Mouse (Mus musculus) limb, embryonic 13.5 days (tissue): ENCODE results near the gene Dnajb11. TPM values are rescaled to one million over a fixed set of nuclear protein-coding genes. Genes with fewer than 3 reads are reported as not detected.

Experiments
- ATAC-seq: fragments of 200-750 bp; cut with Nextera tagmentation; 2 replicates; pipeline ENCODE4 v1.8.0; 2017; ENCODE audit warnings: low read depth, moderate number of reproducible peaks, moderate TSS enrichment; ENCODE audit not compliant: low FRiP score
- H3K27ac ChIP-seq: fragments of 300-500 bp; sonication (generic); 2 replicates; pipeline ENCODE4 v1.5.1; 2015; ENCODE audit warnings: inconsistent platforms, mild to moderate bottlenecking, moderate library complexity
- H3K27me3 ChIP-seq: fragments of 300-500 bp; sonication (generic); 2 replicates; pipeline ENCODE4 v1.6.1; 2015; ENCODE audit warnings: mild to moderate bottlenecking, inconsistent platforms
- H3K36me3 ChIP-seq: fragments of 300-500 bp; sonication (generic); 2 replicates; pipeline ENCODE4 v1.6.1; 2015; ENCODE audit warnings: inconsistent platforms, mild to moderate bottlenecking, moderate library complexity
- H3K4me1 ChIP-seq: fragments of 300-500 bp; sonication (generic); 2 replicates; pipeline ENCODE4 v1.6.1; 2015; ENCODE audit warnings: inconsistent platforms
- H3K4me2 ChIP-seq: fragments of 300-500 bp; sonication (generic); replicated peaks from 2 replicates; pipeline ENCODE4 v1.6.1; 2015; ENCODE audit warnings: inconsistent platforms, mild to moderate bottlenecking, moderate library complexity
- H3K4me3 ChIP-seq: fragments of 300-500 bp; sonication (generic); 2 replicates; pipeline ENCODE4 v1.5.1; 2015; ENCODE audit warnings: moderate library complexity, mild to moderate bottlenecking, inconsistent platforms
- H3K9ac ChIP-seq: fragments of 300-500 bp; sonication (generic); 2 replicates; pipeline ENCODE4 v1.6.1; 2015; ENCODE audit warnings: mild to moderate bottlenecking, inconsistent platforms
- H3K9me3 ChIP-seq: fragments of 300-500 bp; sonication (generic); 2 replicates; pipeline ENCODE4 v1.6.1; 2016; ENCODE audit warnings: inconsistent platforms
- WGBS: fragments of 180-500 bp; shearing (Covaris S2); methylation state at CpG from one replicate; pipeline ENCODE4 v1.1.7; 2015; 5-methylcytosine and 5-hydroxymethylcytosine counted together
- polyA plus RNA-seq: library from polyadenylated mRNA; unstranded; fragments of >200 nt; fragmentation: Nextera tagmentation; extraction: Ambion mirVana; gene quantifications from 2 replicates; pipeline ENCODE4 v1.2.1, GENCODE M21; 2015

Gene Dnajb11
- polyA plus RNA-seq, 1 experiment from 2014 or later = 110 TPM

GRCm38 (mm10) chr16:22912886-22913285 lies 55.2 kb downstream of the Dnajb11 start:
- H3K27ac ChIP-seq = no peak overlapping the region
- H3K27me3 ChIP-seq = no peaks in the 10 kb centered on the region
- H3K36me3 ChIP-seq = no peaks in the 10 kb centered on the region
- H3K4me1 ChIP-seq = no peaks in the 10 kb centered on the region
- H3K9ac ChIP-seq = no peak overlapping the region
- WGBS = 82% methylated on average over 6 of the region's 6 CpGs
- no peak for ATAC-seq
- no peaks in the 10 kb centered on the region for H3K9me3 ChIP-seq
- H3K4me3 ChIP-seq = no peak overlapping the region
- H3K4me2 ChIP-seq = no peak overlapping the region

GRCm38 (mm10) chr16:22914276-22914675 lies 56.6 kb downstream of the Dnajb11 start:
- Histone ChIP-seq H3K4me2 (no peak overlapping the region), H3K27me3 (no peaks in the 10 kb centered on the region), H3K4me1 (peaks cover 6% of the 10 kb centered on the region; the same call in 1 of the 2 replicates), H3K36me3 (no peaks in the 10 kb centered on the region), H3K9ac (no peak overlapping the region), H3K9me3 (no peaks in the 10 kb centered on the region), H3K4me3 (no peak overlapping the region), H3K27ac (no peak overlapping the region)
- ATAC-seq = no peak

GRCm38 (mm10) chr16:22918034-22918433 lies 60.4 kb downstream of the Dnajb11 start, which contains the start of gene Fetub:
TSS of gene Fetub (plus strand) at chr16:22918334.
- H3K27ac ChIP-seq = no peak within 1 kb of the TSS
- no peak within 1 kb of the TSS for H3K9ac ChIP-seq
- 93% methylated on average over 5 of the region's 5 CpGs for WGBS
- ATAC-seq = no peak
- no peaks in the 10 kb centered on the region for H3K36me3 ChIP-seq
- H3K9me3 ChIP-seq = no peaks in the 10 kb centered on the region
- H3K27me3 ChIP-seq = no peaks in the 10 kb centered on the region
- no peak within 1 kb of the TSS for H3K4me3 ChIP-seq
- peaks cover 6% of the 10 kb centered on the region; the same call in 1 of the 2 replicates for H3K4me1 ChIP-seq
- H3K4me2 ChIP-seq = no peak within 1 kb of the TSS; the same call in 1 of the 2 replicates

- 44% methylated on average over 15 of the region's 15 CpGs for WGBS
- Histone ChIP-seq H3K27ac (no peak overlapping the region), H3K9ac (no peak overlapping the region), H3K27me3 (no peaks in the 10 kb centered on the region), H3K4me3 (no peak overlapping the region), H3K4me2 (no peak overlapping the region; the same call in 1 of the 2 replicates), H3K9me3 (no peaks in the 10 kb centered on the region), H3K4me1 (peaks cover 6% of the 10 kb centered on the region; the same call in 1 of the 2 replicates), H3K36me3 (no peaks in the 10 kb centered on the region)
- no peak for ATAC-seq
Measured at GRCm38 (mm10) chr16:22918664-22919312, 61.1 kb downstream of the Dnajb11 start.

GRCm38 (mm10) chr16:22919971-22920854 lies 62.6 kb downstream of the Dnajb11 start:
- H3K4me1 ChIP-seq = peaks cover 6% of the 10 kb centered on the region; the same call in 1 of the 2 replicates
- H3K4me3 ChIP-seq = no peak overlapping the region
- H3K27ac ChIP-seq = no peak overlapping the region
- H3K27me3 ChIP-seq = no peaks in the 10 kb centered on the region
- H3K4me2 ChIP-seq = no peak overlapping the region
- H3K9ac ChIP-seq = no peak overlapping the region
- ATAC-seq = no peak
- 51% methylated on average over 18 of the region's 18 CpGs for WGBS
- no peaks in the 10 kb centered on the region for H3K9me3 ChIP-seq
- no peaks in the 10 kb centered on the region for H3K36me3 ChIP-seq

GRCm38 (mm10) chr16:22921761-22922160 lies 64.1 kb downstream of the Dnajb11 start:
- WGBS = 90% methylated on average over 5 of the region's 5 CpGs
- no peaks in the 10 kb centered on the region for H3K9me3 ChIP-seq
- no peak overlapping the region for H3K9ac ChIP-seq
- H3K4me3 ChIP-seq = no peak overlapping the region
- no peaks in the 10 kb centered on the region for H3K36me3 ChIP-seq
- no peak overlapping the region for H3K4me2 ChIP-seq
- H3K27ac ChIP-seq = no peak overlapping the region
- no peaks in the 10 kb centered on the region for H3K27me3 ChIP-seq
- ATAC-seq = no peak
- peaks cover 6% of the 10 kb centered on the region; the same call in 1 of the 2 replicates for H3K4me1 ChIP-seq

- no peak overlapping the region for H3K4me3 ChIP-seq
- H3K9me3 ChIP-seq = no peaks in the 10 kb centered on the region
- no peak overlapping the region for H3K27ac ChIP-seq
- peaks cover 6% of the 10 kb centered on the region; the same call in 1 of the 2 replicates for H3K4me1 ChIP-seq
- H3K4me2 ChIP-seq = no peak overlapping the region
- H3K27me3 ChIP-seq = no peaks in the 10 kb centered on the region
- ATAC-seq = no peak
- no peaks in the 10 kb centered on the region for H3K36me3 ChIP-seq
- WGBS = 82% methylated on average over 4 of the region's 4 CpGs
- no peak overlapping the region for H3K9ac ChIP-seq
Measured at GRCm38 (mm10) chr16:22922433-22922832, 64.8 kb downstream of the Dnajb11 start.

Other genes with a start within 250 kb of the Dnajb11 start
- 0.08 and 0.20 TPM in 2 replicates for gene Dgkg, start 200.6 kb upstream of the Dnajb11 start, polyA plus RNA-seq
- not detected in 2 replicates for gene Crygs, start 46.3 kb upstream of the Dnajb11 start, polyA plus RNA-seq
- gene Tbccd1, start 176 bp upstream of the Dnajb11 start, polyA plus RNA-seq = 32.0 and 34.4 TPM in 2 replicates
- 1.4 TPM in 1 of 2 replicates, not detected in the other for gene Ahsg, start 33.4 kb downstream of the Dnajb11 start, polyA plus RNA-seq
- gene Fetub, start 60.5 kb downstream of the Dnajb11 start, polyA plus RNA-seq = not detected in 2 replicates
- not detected in 2 replicates for gene Hrg, start 93.2 kb downstream of the Dnajb11 start, polyA plus RNA-seq
- gene Kng2, start 171.6 kb downstream of the Dnajb11 start, polyA plus RNA-seq = 0.17 TPM in 1 of 2 replicates, not detected in the other
- 0.15 and 1.1 TPM in 2 replicates for gene Kng1, start 200.0 kb downstream of the Dnajb11 start, polyA plus RNA-seq
- gene Eif4a2, start 249.6 kb downstream of the Dnajb11 start, polyA plus RNA-seq = 249 and 265 TPM in 2 replicates